Mouse (Mus musculus): ENCODE results near the gene Grb2.

Gene Grb2

GRCm38 (mm10) chr11:115712268-115712667 is 3.9 kb upstream of the Grb2 start:
- DNase-seq (ENCODE audit: low spot score), result no peak

- no peak for DNase-seq (ENCODE audit: low spot score)
Observed at GRCm38 (mm10) chr11:115711133-115711532, 2.7 kb upstream of the Grb2 start.

GRCm38 (mm10) chr11:115709829-115710559 is 1.6 kb upstream of the Grb2 start:
- no peak for DNase-seq (ENCODE audit: low spot score)

DNA sequence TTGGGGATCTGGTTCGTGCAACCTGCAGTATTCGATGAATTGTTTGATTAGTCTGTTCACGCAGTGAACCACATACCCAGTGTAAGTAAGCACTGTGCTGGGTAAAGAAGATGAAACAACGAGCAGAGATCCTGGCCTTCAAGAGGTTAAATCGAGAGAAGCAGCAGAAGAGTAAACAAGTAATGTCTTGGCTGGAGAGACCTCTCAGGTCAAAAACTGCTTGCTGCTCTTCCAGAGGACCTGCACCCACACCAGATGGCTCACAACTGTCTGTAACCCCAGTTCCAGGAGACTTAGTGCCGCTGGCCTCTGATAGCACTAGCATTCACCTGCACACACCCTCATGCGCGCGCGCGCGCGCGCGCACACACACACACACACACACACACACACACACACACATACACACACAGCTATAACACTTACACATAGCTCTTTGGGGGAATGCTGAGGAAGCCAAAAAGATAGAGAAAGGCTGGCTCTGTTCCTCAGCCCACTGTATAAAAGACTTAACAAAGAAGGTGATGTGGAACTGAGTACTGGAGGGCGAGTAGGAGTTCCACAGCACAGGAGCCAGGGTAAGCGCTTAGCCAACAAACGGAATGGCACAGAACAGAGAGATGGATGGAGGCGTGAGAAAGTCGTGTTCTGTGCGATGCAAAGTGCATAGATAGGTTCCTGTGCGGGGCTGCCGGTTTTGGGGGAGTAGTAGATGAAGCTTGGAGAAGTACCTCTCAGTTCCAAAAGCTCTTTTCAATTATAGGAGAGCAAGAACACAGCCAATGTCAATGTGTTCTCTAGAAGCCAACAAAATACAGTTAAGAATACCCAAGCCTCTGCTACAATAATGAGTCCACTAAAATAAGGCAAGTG is 795 bp upstream of the Grb2 start:
- no peak for DNase-seq (ENCODE audit: low spot score)

GRCm38 (mm10) chr11:115707313-115708208 is 836 bp downstream of the Grb2 start:
- no peak for DNase-seq (ENCODE audit: low spot score)

GRCm38 (mm10) chr11:115706584-115706983 is 1.8 kb downstream of the Grb2 start:
- no peak for DNase-seq (ENCODE audit: low spot score)

- DNase-seq (ENCODE audit: low spot score), result no peak
Observed at GRCm38 (mm10) chr11:115705561-115705960, 2.8 kb downstream of the Grb2 start.

- DNase-seq (ENCODE audit: low spot score), result no peak
Observed at GRCm38 (mm10) chr11:115704648-115705047, 3.7 kb downstream of the Grb2 start.

- no peak for DNase-seq (ENCODE audit: low spot score)
Observed at GRCm38 (mm10) chr11:115703466-115703865, 4.9 kb downstream of the Grb2 start.

DNA sequence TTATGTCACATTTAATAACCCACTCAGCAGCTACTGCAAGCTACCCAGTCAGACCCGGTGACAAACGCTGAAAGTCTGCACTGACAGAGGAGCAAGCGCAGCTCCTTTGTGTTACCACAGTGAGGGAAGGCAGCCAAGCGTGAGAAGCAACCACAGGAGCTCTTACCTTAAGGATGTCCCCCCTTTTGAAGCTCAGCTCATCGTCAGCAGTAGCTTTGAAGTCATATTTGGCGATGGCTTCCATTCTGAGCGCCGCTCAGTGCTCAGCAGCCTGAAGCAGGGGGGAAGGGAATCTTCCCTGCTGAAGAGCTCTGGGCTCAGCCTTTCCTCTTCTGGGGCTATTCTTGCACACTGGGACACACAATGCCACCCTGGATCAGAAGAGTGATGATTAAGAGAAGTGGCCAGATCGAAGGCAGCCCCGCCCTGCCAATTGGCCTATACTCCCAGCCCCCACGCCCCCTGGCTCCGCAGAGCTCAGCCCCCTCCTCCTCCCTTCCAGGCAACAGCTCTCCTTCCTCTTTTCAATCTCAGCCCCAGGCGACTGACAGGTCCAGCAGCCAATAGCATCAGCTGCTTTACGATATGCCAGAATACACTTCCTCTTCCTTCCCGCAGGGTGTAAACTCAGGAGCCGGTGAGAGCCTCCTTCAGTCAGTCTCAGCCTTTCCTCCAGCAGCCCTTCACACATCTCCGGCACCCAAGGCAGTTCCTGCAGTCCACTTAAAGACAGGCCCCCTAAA is 9.2 kb downstream of the Grb2 start:
- DNase-seq (ENCODE audit: low spot score), result peak; percentile 53

GRCm38 (mm10) chr11:115697722-115698121 is 10.7 kb downstream of the Grb2 start:
- DNase-seq (ENCODE audit: low spot score), result no peak

GRCm38 (mm10) chr11:115697091-115697490 is 11.3 kb downstream of the Grb2 start:
- no peak for DNase-seq (ENCODE audit: low spot score)

GRCm38 (mm10) chr11:115696471-115696870 is 11.9 kb downstream of the Grb2 start:
- DNase-seq (ENCODE audit: low spot score), result no peak

- DNase-seq (ENCODE audit: low spot score), result no peak
Observed at GRCm38 (mm10) chr11:115693979-115694578, 14.3 kb downstream of the Grb2 start.

- DNase-seq (ENCODE audit: low spot score), result no peak
Observed at GRCm38 (mm10) chr11:115692800-115693199, 15.6 kb downstream of the Grb2 start.

DNA sequence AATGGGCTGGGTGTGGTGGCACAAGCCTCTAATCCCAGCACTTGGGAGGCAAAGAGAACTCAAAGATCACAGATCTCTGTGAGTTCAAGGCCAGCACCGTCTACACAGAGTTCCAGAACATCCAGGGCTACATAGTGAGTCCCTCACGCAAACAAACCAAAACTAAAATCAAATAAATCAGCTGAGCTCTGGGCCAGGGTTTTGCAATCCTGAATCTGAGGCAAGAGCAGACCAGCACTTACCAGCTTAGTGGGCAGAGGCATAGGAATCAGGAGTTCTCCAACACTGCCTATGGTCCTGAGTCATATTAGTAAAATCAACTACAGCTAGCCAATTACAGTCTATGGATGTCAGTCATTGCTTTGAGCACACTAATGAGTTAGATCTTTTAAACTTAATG is 16.4 kb downstream of the Grb2 start:
- no peak for DNase-seq (ENCODE audit: low spot score)

DNA sequence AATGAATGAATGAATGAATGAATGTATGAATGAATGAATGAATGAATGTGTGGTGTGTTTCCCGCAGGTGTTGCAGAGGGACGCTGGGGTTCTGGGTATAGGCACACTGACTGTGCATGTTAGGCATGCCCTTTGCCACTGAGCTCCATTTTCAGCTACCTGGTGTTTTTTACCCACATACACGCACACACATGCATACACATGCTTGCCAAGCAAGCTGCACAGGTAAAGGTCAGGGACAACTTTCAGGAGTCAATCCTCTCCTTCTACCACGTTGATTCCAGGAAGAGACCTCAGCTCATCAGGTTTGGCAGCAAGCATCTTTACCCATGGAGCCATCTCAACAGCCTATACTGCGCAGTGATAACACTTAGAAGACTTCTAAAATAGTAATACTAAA is 16.9 kb downstream of the Grb2 start:
- DNase-seq (ENCODE audit: low spot score), result no peak

GRCm38 (mm10) chr11:115691013-115691412 is 17.4 kb downstream of the Grb2 start:
- DNase-seq (ENCODE audit: low spot score), result no peak

DNA sequence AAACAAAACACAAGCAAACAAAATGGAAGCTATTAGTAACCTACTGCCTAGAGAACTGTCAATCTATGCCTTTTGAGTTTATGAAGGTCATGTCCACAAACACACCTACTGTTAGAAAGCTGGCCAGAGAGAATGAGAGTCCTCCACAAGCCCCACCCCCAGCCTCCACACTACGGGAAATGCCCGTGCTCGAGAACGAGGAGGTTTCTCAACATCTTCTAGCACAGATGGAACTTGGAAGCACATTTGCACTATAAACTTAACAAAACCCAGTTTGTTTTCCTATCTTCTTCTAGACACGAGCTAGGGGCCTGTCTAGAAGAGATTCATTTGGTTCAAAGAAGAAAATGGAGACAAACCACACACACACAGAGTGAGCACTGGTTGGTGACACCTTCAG is 18.0 kb downstream of the Grb2 start:
- DNase-seq (ENCODE audit: low spot score), result no peak

GRCm38 (mm10) chr11:115689137-115689915 is 19.1 kb downstream of the Grb2 start:
- DNase-seq (ENCODE audit: low spot score), result no peak

Measured in urinary bladder, postnatal 10 days (tissue).